Mouse (Mus musculus): ENCODE measurements around the gene Nip7. TPM values are rescaled to one million over a fixed set of nuclear protein-coding genes. Genes with fewer than 3 reads are reported as not detected.

The Nip7 gene
- total and polyA plus RNA-seq, 3 experiments, result 166 to 231 (median 226) TPM

GRCm38 (mm10) chr8:107048061-107048941 is 8.4 kb upstream of the Nip7 start, which contains the start of gene Pdf:
Gene Pdf, minus strand, starts transcription at chr8:107048614.
- in situ Hi-C loops (cut with MboI; ENCODE audit: low pct_ligation_motif_present, low pct_unique_long_range_greater_than_20kb, low sequenced_read_pairs) (no loop called here), dilution Hi-C loops (cut with MboI; ENCODE audit: extremely low pct_ligation_motif_present, extremely low pct_unique_long_range_greater_than_20kb, low sequenced_read_pairs) (no loop called here)
- H3K79me2 ChIP-seq (replicated peaks; ENCODE audit: control insufficient read depth, extremely low read depth, insufficient read depth, poor library complexity, severe bottlenecking), result peaks cover 24% of the 10 kb centered on the region
- H3K4me3 ChIP-seq (replicated peaks in 1 of 3; ENCODE audit: low read depth in 2 of 3, low read length in 2 of 3, poor library complexity in 1 of 3), result peak within 1 kb of the TSS; percentile 76 to 91 (median 90)
- TF ChIP-seq RAD21 (IDR thresholded peaks at IDR 0.05; ENCODE audit: low read depth, low read length), result no peak
- no peak; the same call in 1 of the 2 replicates for TF ChIP-seq POLR2AphosphoS2 (IDR thresholded peaks at IDR 0.05; ENCODE audit: low read depth, low read length)
- TF ChIP-seq JUND (conservative IDR thresholded peaks at IDR 0.05; ENCODE audit: low read depth, low read length), result no peak
- TF ChIP-seq POLR2A (IDR thresholded peaks at IDR 0.05; ENCODE audit: low read depth, low read length), result peak; percentile 86
- peak; percentile 55 for TF ChIP-seq TCF12 (IDR thresholded peaks at IDR 0.05; ENCODE audit: low read depth, low read length)
- no peak for TF ChIP-seq JUN (IDR thresholded peaks at IDR 0.05; ENCODE audit: insufficient read depth, low read depth, low read length)
- no peak for TF ChIP-seq ZMIZ1 (IDR thresholded peaks at IDR 0.05; ENCODE audit: low read depth, low read length)
- peak; percentile 49; the same call in 1 of the 2 replicates for TF ChIP-seq TBP (conservative IDR thresholded peaks at IDR 0.05; ENCODE audit: low read depth, low read length)
- peak; percentile 80 for TF ChIP-seq HCFC1 (IDR thresholded peaks at IDR 0.05; ENCODE audit: low read depth, low read length)
- no peak for TF ChIP-seq SMC3 (IDR thresholded peaks at IDR 0.05; ENCODE audit: low read depth, low read length)
- no peak; the same call in 1 of the 2 replicates for TF ChIP-seq CHD1 (IDR thresholded peaks at IDR 0.05; ENCODE audit: low read depth, low read length)
- peak; percentile 57 for TF ChIP-seq MYC (IDR thresholded peaks at IDR 0.05; ENCODE audit: low read depth, low read length)
- peak; percentile 81; the same call in 1 of the 2 replicates for TF ChIP-seq MXI1 (IDR thresholded peaks at IDR 0.05; ENCODE audit: low read depth, low read length)
- TF ChIP-seq USF2 (conservative IDR thresholded peaks at IDR 0.05; ENCODE audit: low read depth, low read length), result no peak
- peak; percentile 63 for TF ChIP-seq SIN3A (IDR thresholded peaks at IDR 0.05; ENCODE audit: low read length)
- no peak for TF ChIP-seq PAX5 (IDR thresholded peaks at IDR 0.05; ENCODE audit: low read length)
- peak; percentile 84 for TF ChIP-seq ELF1 (IDR thresholded peaks at IDR 0.05; ENCODE audit: low read depth, low read length)
- no peak for TF ChIP-seq GABPA (IDR thresholded peaks at IDR 0.05; ENCODE audit: insufficient replicate concordance, low read depth, low read length)
- no peak for TF ChIP-seq ZKSCAN1 (IDR thresholded peaks at IDR 0.05; ENCODE audit: borderline replicate concordance, low read depth, low read length)
- TF ChIP-seq ETS1 (conservative IDR thresholded peaks at IDR 0.05; ENCODE audit: low read depth, low read length), result no peak
- TF ChIP-seq MEF2A (IDR thresholded peaks at IDR 0.05; ENCODE audit: borderline replicate concordance, low read depth, low read length), result no peak
- no peak for TF ChIP-seq E2F4 (IDR thresholded peaks at IDR 0.05; ENCODE audit: insufficient replicate concordance, low read depth, low read length)
- no peak for TF ChIP-seq MAFK (IDR thresholded peaks at IDR 0.05; ENCODE audit: insufficient replicate concordance, low read length)
- peak; percentile 71 for TF ChIP-seq NELFE (IDR thresholded peaks at IDR 0.05; ENCODE audit: low read depth, low read length)
- TF ChIP-seq EP300 (IDR thresholded peaks at IDR 0.05; ENCODE audit: low read length), result no peak
- no peak for TF ChIP-seq MAZ (IDR thresholded peaks at IDR 0.05; ENCODE audit: low read depth, low read length)
- TF ChIP-seq ZNF384 (IDR thresholded peaks at IDR 0.05; ENCODE audit: low read depth, low read length), result no peak
- TF ChIP-seq USF1 (IDR thresholded peaks at IDR 0.05; ENCODE audit: low read depth, low read length), result no peak
- peak; percentile 19; the same call in 1 of the 2 replicates for TF ChIP-seq IRF4 (IDR thresholded peaks at IDR 0.05; ENCODE audit: low read depth, low read length)
- peak; percentile 67 for TF ChIP-seq MAX (IDR thresholded peaks at IDR 0.05; ENCODE audit: low read length)
- 0 out of 2 replicates have a peak, but pooled peaks have one; percentile 40 for TF ChIP-seq KAT2A (IDR thresholded peaks at IDR 0.05; ENCODE audit: insufficient replicate concordance, low read length)
- TF ChIP-seq NRF1 (IDR thresholded peaks at IDR 0.05; ENCODE audit: low read depth, low read length), result peak; percentile 85
- TF ChIP-seq RCOR1 (conservative IDR thresholded peaks at IDR 0.05; ENCODE audit: low read depth, low read length), result no peak
- TF ChIP-seq BHLHE40 (IDR thresholded peaks at IDR 0.05; ENCODE audit: low read depth, low read length), result peak; percentile 69; the same call in 1 of the 2 replicates
- TF ChIP-seq CHD2 (IDR thresholded peaks at IDR 0.05; ENCODE audit: low read length), result 0 out of 2 replicates have a peak, but pooled peaks have one; percentile 11
- no peak for TF ChIP-seq CTCF (conservative IDR thresholded peaks at IDR 0.05 in 1 of 2, IDR thresholded peaks at IDR 0.05 in 1 of 2; ENCODE audit: low read depth in 2 of 2, low read length in 2 of 2)
- no peak for TF ChIP-seq ZC3H11A (IDR thresholded peaks at IDR 0.05; ENCODE audit: low read depth, low read length)
- 0 out of 2 replicates have a peak, but pooled peaks have one; percentile 31 for TF ChIP-seq UBTF (IDR thresholded peaks at IDR 0.05; ENCODE audit: low read depth, low read length)
- H3K36me3 ChIP-seq (replicated peaks in 1 of 2; ENCODE audit: control insufficient read depth in 1 of 2, insufficient read depth in 1 of 2, low read length in 1 of 2), result peaks cover 65 to 76% of the 10 kb centered on the region in 2 experiments
- peak within 1 kb of the TSS; percentile 74 for H3K9ac ChIP-seq (ENCODE audit: insufficient read depth, low read depth)
- H3K27ac ChIP-seq (ENCODE audit: insufficient read depth, low read depth), result peak within 1 kb of the TSS; percentile 80
- H3K27me3 ChIP-seq (replicated peaks), result no peaks in the 10 kb centered on the region
- DNase-seq (ENCODE audit: extremely low read depth), result peak; percentile 69
- no peaks in the 10 kb centered on the region for H3K9me3 ChIP-seq (replicated peaks; ENCODE audit: low read length)
- peaks cover 5 to 39% of the 10 kb centered on the region in 2 experiments; a peak in 3 of 4 replicates for H3K4me1 ChIP-seq (ENCODE audit: control insufficient read depth in 1 of 2, insufficient read depth in 2 of 2)
- peak within 1 kb of the TSS; percentile 88 for H3K4me2 ChIP-seq (ENCODE audit: insufficient read depth, low read depth, poor library complexity, severe bottlenecking)

All from CH12.LX (cell line).